Mouse (Mus musculus): ENCODE results near the gene Angptl1. TPM values are rescaled to one million over a fixed set of nuclear protein-coding genes. Genes with fewer than 3 reads are reported as not detected.

The Angptl1 gene
- polyA plus RNA-seq (2017; shearing (Covaris generic)), result 1 to 10 TPM in 1 of 2 experiments, under 1 TPM in 1; 0.06 to 1.0 TPM

GRCm38 (mm10) chr1:156838177-156838576, at the start of gene Angptl1:
Gene Angptl1, plus strand, starts transcription at chr1:156838562.

Other genes starting within 250 kb of the Angptl1 start
- gene Tor3a, start 164.2 kb upstream of the Angptl1 start, polyA plus RNA-seq (2017; shearing (Covaris generic)), result 10 to 100 TPM; 24.1 to 42.0 TPM
- 10 to 100 TPM; 17.8 to 22.9 TPM for gene Fam20b, start 119.5 kb upstream of the Angptl1 start, polyA plus RNA-seq (2017; shearing (Covaris generic))
- 10 to 100 TPM; 43.6 to 69.5 TPM for gene Ralgps2, start 101.1 kb downstream of the Angptl1 start, polyA plus RNA-seq (2017; shearing (Covaris generic))

Measured in activated CD4-positive, CD25-positive, alpha-beta regulatory T cell (primary cell).